Mouse (Mus musculus) adrenal gland, adult (tissue): ENCODE measurements around the gene Ube2v1.

Experiments
- DNase-seq, 2 experiments: peaks; one replicate each; pipeline ENCODE4 v3.0.0; 2022 to 2023; ENCODE audit warnings: low spot score in 1 of 2; ENCODE audit not compliant: inconsistent age in 2 of 2

The Ube2v1 gene

GRCm38 (mm10) chr2:167564551-167565311, 67.2 kb downstream of the Ube2v1 start:
- DNase-seq: no peak

- no peak for DNase-seq
These were observed 68.2 kb downstream of the Ube2v1 start for GRCm38 (mm10) chr2:167563703-167564102.

DNA sequence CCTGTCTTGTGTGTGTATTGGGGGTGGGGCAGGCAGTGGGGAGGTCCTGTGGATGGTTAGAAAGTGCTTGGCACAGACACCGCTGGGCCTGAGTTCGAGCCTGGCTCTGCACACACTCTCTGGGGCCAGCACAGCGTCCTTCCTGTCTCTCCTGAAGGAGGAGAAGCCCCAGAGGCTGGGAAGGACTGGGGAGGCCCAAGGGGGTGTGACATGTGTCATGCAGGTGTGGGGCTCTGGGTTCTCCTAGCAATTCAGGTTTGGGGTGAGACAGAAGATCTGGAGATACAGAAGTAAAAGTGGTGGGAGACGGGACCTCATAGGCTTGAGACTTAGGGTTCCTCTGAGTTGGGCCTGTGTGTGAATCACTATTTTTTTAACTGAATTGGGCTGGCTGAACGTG, 68.9 kb downstream of the Ube2v1 start:
- DNase-seq: no peak

DNA sequence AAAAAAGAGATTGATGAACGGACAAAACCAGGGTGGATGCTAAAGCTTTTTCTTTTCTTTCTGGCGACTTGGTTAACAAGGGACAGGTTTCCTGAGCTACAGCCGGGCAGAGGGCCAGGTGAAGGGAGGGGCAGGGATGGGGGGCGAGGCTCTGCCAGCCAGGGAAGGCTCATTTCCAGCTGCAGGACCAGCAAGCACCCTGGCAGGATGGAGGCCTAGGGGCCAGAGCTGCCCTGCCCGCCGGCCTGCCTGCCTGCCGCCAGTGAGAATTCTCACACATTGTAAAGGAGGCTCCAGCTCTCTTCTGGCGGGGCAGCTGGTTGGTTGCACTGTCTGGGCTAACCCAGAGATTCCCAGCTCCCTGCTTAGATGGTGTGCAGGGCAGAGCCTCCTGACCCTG, 69.8 kb downstream of the Ube2v1 start:
- peak in 1 of 2 experiments; percentile 73 for DNase-seq

DNA sequence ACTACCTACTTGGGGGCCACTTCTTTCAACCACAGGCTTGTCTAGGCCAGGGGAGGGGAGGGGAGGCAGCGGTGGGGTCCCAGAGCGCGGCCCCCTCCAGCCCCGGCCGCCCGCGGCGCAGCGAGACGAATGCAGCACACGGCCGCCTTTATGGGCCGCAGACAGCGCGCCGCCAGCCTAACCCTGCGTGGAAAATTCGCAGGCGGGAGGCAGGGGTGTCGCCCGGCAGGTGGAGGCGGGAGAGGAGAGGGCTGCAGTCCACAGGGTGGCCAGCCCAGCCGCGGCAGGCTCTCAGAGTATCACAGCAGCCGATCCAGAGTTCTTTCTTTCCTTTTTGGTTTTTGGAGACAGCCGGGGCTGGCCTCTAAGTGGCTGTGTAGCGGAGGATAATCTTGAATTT, 72.5 kb downstream of the Ube2v1 start:
- DNase-seq: no peak
